Mouse (Mus musculus) forebrain, embryonic 13.5 days (tissue): Measurements from ENCODE around the gene Rlbp1. TPM values are rescaled to one million over a fixed set of nuclear protein-coding genes. Genes with fewer than 3 reads are reported as not detected.

ENCODE experiments used
- ATAC-seq: fragments of 200-750 bp; cut with Nextera tagmentation; 2 replicates; pipeline ENCODE4 v1.8.0; 2017
- H3K27ac ChIP-seq: fragments of 300-500 bp; sonication (generic); 2 replicates; pipeline ENCODE4 v1.5.1; 2015; ENCODE audit warnings: inconsistent platforms, mild to moderate bottlenecking, moderate library complexity
- H3K27me3 ChIP-seq: fragments of 300-500 bp; sonication (generic); 2 replicates; pipeline ENCODE4 v1.6.1; 2015; ENCODE audit warnings: mild to moderate bottlenecking, inconsistent platforms
- H3K36me3 ChIP-seq: fragments of 300-500 bp; sonication (generic); 2 replicates; pipeline ENCODE4 v1.6.1; 2015; ENCODE audit warnings: mild to moderate bottlenecking, inconsistent platforms; ENCODE audit not compliant: poor library complexity, severe bottlenecking
- H3K4me1 ChIP-seq: fragments of 300-500 bp; sonication (generic); 2 replicates; pipeline ENCODE4 v1.6.1; 2015; ENCODE audit warnings: inconsistent platforms
- H3K4me2 ChIP-seq: fragments of 300-500 bp; sonication (generic); 2 replicates; pipeline ENCODE4 v1.6.1; 2015; ENCODE audit warnings: inconsistent platforms, mild to moderate bottlenecking, moderate library complexity
- H3K4me3 ChIP-seq: fragments of 300-500 bp; sonication (generic); 2 replicates; pipeline ENCODE4 v1.5.1; 2015; ENCODE audit warnings: mild to moderate bottlenecking, inconsistent platforms
- H3K9ac ChIP-seq: fragments of 300-500 bp; sonication (generic); 2 replicates; pipeline ENCODE4 v1.6.1; 2015; ENCODE audit warnings: mild to moderate bottlenecking, inconsistent platforms
- H3K9me3 ChIP-seq: fragments of 300-500 bp; sonication (generic); replicated peaks from 2 replicates; pipeline ENCODE4 v1.6.1; 2016; ENCODE audit warnings: inconsistent platforms
- WGBS: fragments of 180-500 bp; shearing (Covaris S2); methylation state at CpG from one replicate; pipeline ENCODE4 v1.1.7; 2015; 5-methylcytosine and 5-hydroxymethylcytosine counted together
- polyA plus RNA-seq: library from polyadenylated mRNA; unstranded; fragments of >200 nt; fragmentation: Nextera tagmentation; extraction: Ambion mirVana; gene quantifications from 2 replicates; pipeline ENCODE4 v1.2.1, GENCODE M21; 2015

Gene Rlbp1
- polyA plus RNA-seq = 40.5 and 52.8 TPM in 2 replicates

DNA sequence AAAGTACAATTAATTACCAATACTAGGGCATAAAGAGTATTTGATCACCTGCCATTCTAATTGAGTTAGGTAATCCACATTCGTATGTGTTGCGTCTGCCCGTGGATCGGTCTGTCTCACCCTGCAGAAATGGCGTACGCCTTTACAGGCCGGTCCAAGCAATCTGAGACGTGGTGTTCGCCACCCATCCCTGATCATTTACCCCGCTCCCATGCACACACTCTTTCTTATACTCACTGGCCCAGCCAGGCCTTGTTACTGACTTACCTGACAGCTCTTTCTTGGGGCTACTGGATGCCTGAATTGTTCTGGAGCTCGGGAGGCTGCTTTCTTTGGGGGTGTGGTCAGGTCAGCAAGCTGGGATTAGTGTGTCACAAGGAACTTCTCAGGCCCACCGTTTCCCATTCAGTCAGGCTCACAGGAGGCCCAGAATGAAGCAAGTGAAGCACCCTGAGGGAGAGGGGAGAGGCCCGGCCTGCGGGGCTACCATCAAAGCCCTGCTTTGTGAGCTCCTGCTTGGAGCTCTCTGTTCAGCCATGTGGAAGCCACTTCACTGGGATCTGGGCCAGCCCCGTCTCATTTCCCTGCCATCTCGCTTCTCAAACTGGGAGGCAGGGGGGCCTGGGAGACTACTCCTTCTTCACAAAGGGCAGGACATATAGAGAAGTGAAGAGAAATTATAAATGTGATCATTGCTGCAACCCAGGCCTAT lies at the start of gene Rlbp1:
TSS of gene Rlbp1 (minus strand) at position 627 of the 712 bp plus-strand sequence.
- Histone ChIP-seq H3K9ac (peak within 1 kb of the TSS; percentile 17), H3K27me3 (no peaks in the 10 kb centered on the region), H3K4me3 (peak within 1 kb of the TSS; percentile 19; the same call in 1 of the 2 replicates), H3K9me3 (no peaks in the 10 kb centered on the region), H3K27ac (peak within 1 kb of the TSS; percentile 91), H3K36me3 (peaks cover 13% of the 10 kb centered on the region), H3K4me1 (peaks cover 32% of the 10 kb centered on the region), H3K4me2 (peak within 1 kb of the TSS; percentile 46)
- ATAC-seq = peak; percentile 89
- 33% methylated on average over 16 of the region's 16 CpGs for WGBS

- Histone ChIP-seq H3K36me3 (peaks cover 19% of the 10 kb centered on the region), H3K27me3 (no peaks in the 10 kb centered on the region), H3K27ac (no peak overlapping the region), H3K9me3 (no peaks in the 10 kb centered on the region), H3K4me1 (no peaks in the 10 kb centered on the region), H3K4me2 (no peak overlapping the region), H3K9ac (no peak overlapping the region), H3K4me3 (no peak overlapping the region)
- 57% methylated on average over 5 of the region's 5 CpGs for WGBS
- no peak for ATAC-seq
Measured at GRCm38 (mm10) chr7:79428243-79428642, 41.4 kb upstream of the Rlbp1 start.

- Histone ChIP-seq H3K9me3 (no peaks in the 10 kb centered on the region), H3K27ac (no peak overlapping the region), H3K9ac (no peak overlapping the region), H3K4me2 (no peak overlapping the region), H3K27me3 (no peaks in the 10 kb centered on the region), H3K36me3 (peaks cover 13% of the 10 kb centered on the region), H3K4me3 (no peak overlapping the region), H3K4me1 (no peaks in the 10 kb centered on the region)
- ATAC-seq = no peak
- WGBS = 73% methylated on average over 10 of the region's 10 CpGs
Measured at GRCm38 (mm10) chr7:79425804-79426203, 39.0 kb upstream of the Rlbp1 start.

GRCm38 (mm10) chr7:79422876-79423275 lies 36.0 kb upstream of the Rlbp1 start:
- Histone ChIP-seq H3K4me3 (no peak overlapping the region), H3K4me1 (no peaks in the 10 kb centered on the region), H3K9ac (no peak overlapping the region), H3K4me2 (no peak overlapping the region), H3K9me3 (no peaks in the 10 kb centered on the region), H3K36me3 (peaks cover 16% of the 10 kb centered on the region), H3K27ac (no peak overlapping the region), H3K27me3 (no peaks in the 10 kb centered on the region)
- 94% methylated on average over 10 of the region's 10 CpGs for WGBS
- no peak for ATAC-seq

DNA sequence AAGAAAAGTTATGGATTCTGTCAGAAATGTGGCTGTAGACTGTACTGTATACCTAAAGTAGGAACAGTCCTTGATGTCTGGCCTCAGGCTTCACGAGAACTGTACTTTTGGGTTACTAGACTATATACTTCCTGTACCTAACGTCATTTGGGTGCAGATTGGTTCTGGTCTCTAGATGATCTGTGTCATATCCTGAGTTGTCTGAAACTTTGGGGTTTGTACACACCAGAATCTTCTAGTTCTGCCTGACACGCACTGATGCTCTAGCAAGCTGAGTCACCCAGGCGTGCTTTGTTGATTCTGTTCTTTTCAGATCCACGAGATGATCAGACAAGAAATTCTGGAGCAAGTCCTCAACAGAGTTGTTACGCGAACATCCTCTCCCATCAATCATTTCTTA lies 33.1 kb upstream of the Rlbp1 start:
- Histone ChIP-seq H3K36me3 (peaks cover 7% of the 10 kb centered on the region; the same call in 1 of the 2 replicates), H3K9me3 (no peaks in the 10 kb centered on the region), H3K9ac (no peak overlapping the region), H3K4me2 (no peak overlapping the region), H3K4me1 (no peaks in the 10 kb centered on the region), H3K27me3 (no peaks in the 10 kb centered on the region), H3K27ac (no peak overlapping the region), H3K4me3 (no peak overlapping the region)
- 91% methylated on average over 7 of the region's 7 CpGs for WGBS
- ATAC-seq = no peak

DNA sequence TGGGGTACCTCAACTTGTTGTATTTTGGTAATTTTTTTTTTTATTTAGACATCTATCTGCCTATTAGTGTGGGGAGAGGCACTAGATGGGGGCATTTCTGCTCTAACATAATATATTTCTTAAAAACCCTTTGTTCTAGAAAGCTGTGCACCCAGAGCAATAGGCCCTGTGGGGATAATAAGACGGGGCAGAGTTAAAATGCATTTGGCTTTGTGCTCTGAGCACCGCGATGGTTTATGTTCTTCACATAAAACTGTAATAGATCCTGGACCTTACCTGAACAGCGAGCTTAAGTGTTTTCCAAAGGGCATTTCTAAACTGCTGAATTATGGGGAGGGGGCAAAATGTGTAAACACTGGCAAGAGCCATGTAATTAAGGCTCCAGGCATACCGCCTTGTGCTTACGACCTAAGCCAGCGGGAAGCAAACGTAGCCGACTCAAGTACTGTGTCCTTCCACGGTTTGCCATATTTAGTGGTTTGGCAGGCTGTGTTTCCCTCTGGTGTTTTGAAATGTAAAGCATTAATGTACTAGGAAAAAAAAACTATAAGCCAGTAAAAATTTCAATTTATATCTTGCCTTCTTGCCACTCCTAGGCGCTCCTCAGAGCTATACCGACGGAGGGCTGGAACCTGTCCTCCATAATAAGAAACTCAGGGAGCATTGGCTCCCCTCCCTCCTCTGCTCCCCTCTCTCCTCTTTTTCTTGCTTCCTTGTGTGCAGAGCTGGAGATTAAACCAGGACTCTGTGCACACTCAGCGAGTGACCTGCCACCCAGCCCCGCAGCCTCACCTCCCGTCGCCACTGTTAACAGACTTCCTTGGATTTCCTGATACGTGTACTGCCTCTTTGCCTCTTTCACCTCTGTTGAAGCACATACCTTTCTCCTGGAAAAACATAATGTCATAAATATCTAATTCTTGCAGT lies 27.9 kb upstream of the Rlbp1 start:
- no peaks in the 10 kb centered on the region for H3K4me1 ChIP-seq
- ATAC-seq = no peak
- H3K27ac ChIP-seq = no peak overlapping the region
- peaks cover 8% of the 10 kb centered on the region; the same call in 1 of the 2 replicates for H3K36me3 ChIP-seq
- no peaks in the 10 kb centered on the region for H3K27me3 ChIP-seq
- no peaks in the 10 kb centered on the region for H3K9me3 ChIP-seq
- no peak overlapping the region for H3K4me3 ChIP-seq
- WGBS = 87% methylated on average over 18 of the region's 18 CpGs
- no peak overlapping the region for H3K4me2 ChIP-seq
- no peak overlapping the region for H3K9ac ChIP-seq

- Histone ChIP-seq H3K4me3 (no peak overlapping the region), H3K4me1 (no peaks in the 10 kb centered on the region), H3K27ac (no peak overlapping the region), H3K9me3 (no peaks in the 10 kb centered on the region), H3K9ac (no peak overlapping the region), H3K4me2 (no peak overlapping the region), H3K27me3 (no peaks in the 10 kb centered on the region), H3K36me3 (no peaks in the 10 kb centered on the region)
- ATAC-seq = no peak
- 80% methylated on average over 3 of the region's 3 CpGs for WGBS
Measured at GRCm38 (mm10) chr7:79400296-79400695, 13.4 kb upstream of the Rlbp1 start.

DNA sequence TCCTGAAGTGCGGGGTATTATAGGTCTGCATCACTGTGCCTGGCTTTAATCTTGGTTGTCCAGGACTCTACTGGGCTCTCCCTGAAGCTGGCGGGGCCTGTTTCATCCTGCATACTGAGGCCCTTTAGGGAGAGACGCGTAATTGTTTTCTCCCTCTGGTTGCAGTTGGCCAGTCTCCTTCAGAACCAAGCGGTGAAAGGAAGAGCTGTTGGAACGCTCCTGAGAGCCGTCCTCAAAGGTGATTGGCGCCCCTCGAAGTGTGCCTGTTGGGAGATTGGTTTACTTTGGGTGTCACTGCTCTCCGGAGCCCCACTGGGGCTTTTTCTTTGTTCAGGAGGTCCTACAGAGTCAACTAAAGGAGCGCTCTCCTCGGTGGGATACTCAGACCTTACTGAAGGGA lies 12.1 kb upstream of the Rlbp1 start:
- Histone ChIP-seq H3K4me1 (no peaks in the 10 kb centered on the region), H3K4me3 (no peak overlapping the region), H3K4me2 (no peak overlapping the region), H3K9ac (no peak overlapping the region), H3K27ac (no peak overlapping the region), H3K36me3 (no peaks in the 10 kb centered on the region), H3K9me3 (no peaks in the 10 kb centered on the region), H3K27me3 (no peaks in the 10 kb centered on the region)
- ATAC-seq = no peak
- WGBS = 71% methylated on average over 12 of the region's 12 CpGs

DNA sequence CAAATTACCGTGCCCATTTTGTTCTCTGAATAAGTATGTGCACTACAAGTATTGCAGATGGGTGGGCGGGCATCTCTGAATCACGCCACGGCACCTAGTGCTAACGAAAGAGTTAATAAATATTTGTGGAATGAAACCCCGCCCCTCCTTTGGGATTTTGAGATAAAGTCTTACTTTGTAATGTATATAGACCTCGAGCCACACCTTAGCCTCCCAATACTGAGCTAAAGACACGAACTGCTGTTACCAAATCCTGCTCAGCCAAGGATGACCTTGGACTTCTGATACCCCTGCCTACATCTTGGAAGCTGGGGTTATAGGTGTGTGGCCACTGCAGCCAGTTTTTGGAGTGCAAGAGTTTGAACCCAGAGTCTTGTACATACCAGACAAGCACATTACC lies 11.6 kb upstream of the Rlbp1 start:
- H3K36me3 ChIP-seq = no peaks in the 10 kb centered on the region
- H3K4me1 ChIP-seq = no peaks in the 10 kb centered on the region
- no peaks in the 10 kb centered on the region for H3K27me3 ChIP-seq
- whole genome bisulfite sequencing = 86% methylated on average over 8 of the region's 8 CpGs
- H3K9ac ChIP-seq = no peak overlapping the region
- ATAC-seq = no peak
- no peak overlapping the region for H3K4me2 ChIP-seq
- no peak overlapping the region for H3K27ac ChIP-seq
- no peaks in the 10 kb centered on the region for H3K9me3 ChIP-seq
- no peak overlapping the region for H3K4me3 ChIP-seq

GRCm38 (mm10) chr7:79397446-79397963 lies 10.7 kb upstream of the Rlbp1 start:
- 91% methylated on average over 10 of the region's 10 CpGs for WGBS
- H3K9me3 ChIP-seq = no peaks in the 10 kb centered on the region

GRCm38 (mm10) chr7:79395186-79395585 lies 8.3 kb upstream of the Rlbp1 start:
- H3K4me2 ChIP-seq = no peak overlapping the region
- no peaks in the 10 kb centered on the region for H3K27me3 ChIP-seq
- no peak overlapping the region for H3K9ac ChIP-seq
- H3K9me3 ChIP-seq = no peaks in the 10 kb centered on the region
- peaks cover 13% of the 10 kb centered on the region for H3K4me1 ChIP-seq
- no peak for ATAC-seq
- no peak overlapping the region for H3K27ac ChIP-seq
- H3K36me3 ChIP-seq = no peaks in the 10 kb centered on the region
- 82% methylated on average over 7 of the region's 7 CpGs for WGBS
- H3K4me3 ChIP-seq = no peak overlapping the region

More at GRCm38 (mm10) chr7:79397446-79397963, 10.7 kb upstream of the Rlbp1 start:
- no peaks in the 10 kb centered on the region for H3K27me3 ChIP-seq
- H3K4me2 ChIP-seq = no peak overlapping the region
- no peak overlapping the region for H3K4me3 ChIP-seq
- peaks cover 7% of the 10 kb centered on the region for H3K4me1 ChIP-seq
- no peak overlapping the region for H3K27ac ChIP-seq
- no peaks in the 10 kb centered on the region for H3K36me3 ChIP-seq
- ATAC-seq = no peak
- H3K9ac ChIP-seq = no peak overlapping the region

GRCm38 (mm10) chr7:79394666-79395065 lies 7.8 kb upstream of the Rlbp1 start:
- Histone ChIP-seq H3K4me2 (no peak overlapping the region), H3K27me3 (no peaks in the 10 kb centered on the region), H3K4me1 (peaks cover 13% of the 10 kb centered on the region), H3K27ac (no peak overlapping the region), H3K36me3 (no peaks in the 10 kb centered on the region), H3K9me3 (no peaks in the 10 kb centered on the region), H3K4me3 (no peak overlapping the region), H3K9ac (no peak overlapping the region)
- WGBS = 73% methylated on average over 7 of the region's 7 CpGs
- no peak for ATAC-seq
